Mouse (Mus musculus) lung, postnatal 10 days (tissue): ENCODE results near the gene Tpm4.
"Not testable (repeated sequence)": the region's sequence is repeated elsewhere in the genome, so short reads cannot be mapped to it uniquely, and the experiment has no call there.

Experiments
- DNase-seq: peaks from one replicate; pipeline ENCODE4 v3.0.0; 2021

The Tpm4 gene

GRCm38 (mm10) chr8:72134756-72135445, at the start of gene Tpm4:
Gene Tpm4, plus strand, starts transcription at chr8:72134975.
- DNase-seq: peak; percentile 76

- not testable (repeated sequence) for DNase-seq
These were observed 47.2 kb upstream of the Tpm4 start for GRCm38 (mm10) chr8:72087611-72088010.

- not testable (repeated sequence) for DNase-seq
These were observed 38.1 kb upstream of the Tpm4 start for GRCm38 (mm10) chr8:72096721-72097120.

- peak; percentile 72 for DNase-seq
These were observed 35.2 kb upstream of the Tpm4 start for GRCm38 (mm10) chr8:72099377-72100103.

GRCm38 (mm10) chr8:72105165-72105564, 29.6 kb upstream of the Tpm4 start:
- DNase-seq: no peak

GRCm38 (mm10) chr8:72106740-72107139, 28.0 kb upstream of the Tpm4 start, which contains the start of gene Olfr374:
Gene Olfr374, plus strand, starts transcription at chr8:72107040.
- no peak for DNase-seq

GRCm38 (mm10) chr8:72110876-72111275, 23.9 kb upstream of the Tpm4 start:
- no peak for DNase-seq

- no peak for DNase-seq
These were observed 22.3 kb upstream of the Tpm4 start for GRCm38 (mm10) chr8:72112486-72112885.

- no peak for DNase-seq
These were observed 19.6 kb upstream of the Tpm4 start for GRCm38 (mm10) chr8:72115202-72115601.

- DNase-seq: no peak
These were observed 16.2 kb upstream of the Tpm4 start for GRCm38 (mm10) chr8:72118616-72119015.

GRCm38 (mm10) chr8:72121486-72121885, 13.3 kb upstream of the Tpm4 start:
- DNase-seq: not testable (repeated sequence)

GRCm38 (mm10) chr8:72121997-72122396, 12.8 kb upstream of the Tpm4 start:
- DNase-seq: no peak

- no peak for DNase-seq
These were observed 6.9 kb upstream of the Tpm4 start for GRCm38 (mm10) chr8:72127834-72128233.

- peak; percentile 51 for DNase-seq
These were observed 3.5 kb upstream of the Tpm4 start for GRCm38 (mm10) chr8:72131251-72131650.

- DNase-seq: no peak
These were observed 2.9 kb upstream of the Tpm4 start for GRCm38 (mm10) chr8:72131901-72132300.

GRCm38 (mm10) chr8:72132417-72132816, 2.4 kb upstream of the Tpm4 start:
- no peak for DNase-seq

- DNase-seq: peak; percentile 46
These were observed 1.9 kb upstream of the Tpm4 start for GRCm38 (mm10) chr8:72132891-72133290.

GRCm38 (mm10) chr8:72133507-72133906, 1.3 kb upstream of the Tpm4 start:
- no peak for DNase-seq

GRCm38 (mm10) chr8:72135446-72136301, 899 bp downstream of the Tpm4 start:
- peak; percentile 71 for DNase-seq

- DNase-seq: peak; percentile 90
These were observed 1.7 kb downstream of the Tpm4 start for GRCm38 (mm10) chr8:72136302-72136978.

GRCm38 (mm10) chr8:72137431-72137830, 2.7 kb downstream of the Tpm4 start:
- no peak for DNase-seq

- no peak for DNase-seq
These were observed 3.7 kb downstream of the Tpm4 start for GRCm38 (mm10) chr8:72138456-72138855.
